In genomic region chr13:78200991-78201870, GRCm38 (mm10) we compare ENCODE assay signal across 8 mouse cellular contexts. TPM values are rescaled to one million over a fixed set of nuclear protein-coding genes. Genes with fewer than 3 reads are reported as not detected.
DNase-seq lines count a peak whose midpoint lies in the region; ATAC-seq and TF ChIP-seq lines count a peak whose summit lies in the region.

No protein-coding gene starts in this region.

- peak overlapping the region; percentile 99 for H3K4me3 ChIP-seq in hindbrain, embryonic 14.5 days (replicated peaks; ENCODE audit: low read length)

- in situ Hi-C loops in Patski (cut with MboI; ENCODE audit: low pct_unique_long_range_greater_than_20kb): loop anchor here (10.0 kb wide), 2 partner anchors 1066 to 1156 kb away; partner anchors contain the start of genes 2210408I21Rik and Slf1

- POLR2A ChIA-PET in Patski (lab: Charles Lee): no interaction called here

- no peaks in the 10 kb centered on the region for H3K27me3 ChIP-seq in Patski
- H3K27me3 ChIP-seq in hindbrain, embryonic 14.5 days (ENCODE audit: control insufficient read depth, insufficient read depth, low read length): no peaks in the 10 kb centered on the region

- H3K9me3 ChIP-seq in hindbrain, embryonic 14.5 days (ENCODE audit: control insufficient read depth, low read length): no peaks in the 10 kb centered on the region

- H3K4me2 ChIP-seq in hindbrain, embryonic 14.5 days (replicated peaks): peak overlapping the region; percentile 90

- peaks cover 18% of the 10 kb centered on the region for H3K4me1 ChIP-seq in hindbrain, embryonic 14.5 days (replicated peaks; ENCODE audit: control insufficient read depth, insufficient read depth, low read length)

- CTCF ChIA-PET in Patski (lab: Charles Lee): interaction anchor here (1.3 to 2.2 kb wide), 2 partner anchors 31 to 219 kb away, joined by 3 to 10 read pairs; no protein-coding TSS in a partner anchor

- DNase-seq in Patski (ENCODE audit: low read depth, low spot score): no peak
- DNase-seq in cerebellum, postnatal 14 days: peak; percentile 97
- peak; percentile 90 to 95 for DNase-seq in frontal cortex, postnatal 36 days (ENCODE audit: low spot score in 2 of 2)
- DNase-seq in hindbrain, embryonic 14.5 days (ENCODE audit: low spot score): peak; percentile 94
- DNase-seq in left cerebral cortex, adult 11 months (ENCODE audit: low spot score): peak; percentile 86
- DNase-seq in lung, postnatal 36 days: peak; percentile 85
- peak; percentile 92 for DNase-seq in right cerebral cortex, postnatal 14 days
- no peak for DNase-seq in c-Kit-positive CD71-positive TER-119-positive erythroid progenitor cells, embryonic 14.5 days (ENCODE audit: low spot score)

- TF ChIP-seq CTCF in Patski (IDR thresholded peaks at IDR 0.05): no peak

- H3K9ac ChIP-seq in hindbrain, embryonic 14.5 days: peak overlapping the region; percentile 96

- peak overlapping the region; percentile 100 for H3K27ac ChIP-seq in hindbrain, embryonic 14.5 days

- ATAC-seq in Patski: peak; percentile 65
- ATAC-seq in hindbrain, embryonic 14.5 days (ENCODE audit: low FRiP score): peak; percentile 72

- H3K36me3 ChIP-seq in hindbrain, embryonic 14.5 days (replicated peaks; ENCODE audit: control insufficient read depth, insufficient read depth): no peaks in the 10 kb centered on the region

- under 1% methylated on average over 27 of the region's 30 CpGs for WGBS in hindbrain, embryonic 14.5 days

RNA-seq across cellular contexts. Expression of gene Nr2f1, which starts 1.7 kb away (rescaled TPM):
- polyA plus RNA-seq in Patski (2021): 8.1 TPM
- polyA plus RNA-seq in hindbrain, embryonic 14.5 days (2014; fragmentation: Nextera tagmentation; extraction: Ambion mirVana): 64.3 and 70.7 TPM in 2 replicates

Comparison
In these comparisons a context has a peak if more than half of its experiments do, and no peak if none do; other contexts are left out.
1. DNase-seq: peak in cerebellum, postnatal 14 days (2 of 2), frontal cortex, postnatal 36 days (2 of 2), hindbrain, embryonic 14.5 days (single experiment), left cerebral cortex, adult 11 months (single experiment), lung, postnatal 36 days (single experiment) and right cerebral cortex, postnatal 14 days (single experiment); none in Patski (single experiment) and c-Kit-positive CD71-positive TER-119-positive erythroid progenitor cells, embryonic 14.5 days (single experiment).